Mouse (Mus musculus): ENCODE results near the gene Pum1.
A peak's percentile ranks its signal among the peaks of the same experiment; 100 is the strongest.

Gene Pum1

DNA sequence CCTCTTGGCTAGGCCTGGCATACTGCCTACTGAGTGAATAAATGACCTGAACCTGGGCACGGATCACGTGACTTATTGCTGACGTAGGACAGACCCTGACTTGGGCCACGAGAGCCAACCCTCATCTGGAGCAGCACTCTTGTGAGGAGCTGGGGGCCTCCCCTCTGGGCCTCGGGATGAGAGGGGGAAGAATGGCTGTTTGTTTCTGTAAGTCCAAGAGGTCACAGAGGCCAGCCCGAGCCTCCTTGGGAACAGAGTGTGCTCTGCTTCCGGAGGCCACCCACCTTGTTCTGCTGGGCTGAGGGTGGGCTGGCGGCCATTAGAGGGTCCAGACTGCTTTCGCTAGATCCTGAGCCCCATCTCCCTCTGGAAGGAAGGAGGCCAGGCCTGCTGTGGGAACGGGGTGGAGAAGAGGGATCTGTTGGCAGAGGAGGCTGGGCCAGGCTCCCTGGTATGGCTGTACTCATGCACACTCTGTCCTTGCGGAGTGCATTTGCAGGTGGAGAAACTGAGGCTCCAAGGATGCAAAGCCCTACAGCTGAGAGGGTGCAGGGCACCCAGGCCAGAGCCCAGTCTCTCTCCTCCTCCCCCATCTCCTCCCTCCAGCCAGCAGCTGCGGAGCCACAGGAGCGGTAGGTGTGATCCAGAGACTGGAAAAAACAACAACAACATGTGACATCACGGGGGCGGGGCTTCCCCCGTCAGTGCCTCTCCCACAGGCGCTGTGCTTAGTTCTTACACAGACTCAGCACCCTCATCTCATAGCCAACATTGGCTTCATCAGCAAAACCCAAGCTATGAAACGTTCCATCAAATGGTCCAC is 165.9 kb downstream of the Pum1 start:
- peak; percentile 44 for DNase-seq
